Mouse (Mus musculus): ENCODE data around the gene Furin.

DNA sequence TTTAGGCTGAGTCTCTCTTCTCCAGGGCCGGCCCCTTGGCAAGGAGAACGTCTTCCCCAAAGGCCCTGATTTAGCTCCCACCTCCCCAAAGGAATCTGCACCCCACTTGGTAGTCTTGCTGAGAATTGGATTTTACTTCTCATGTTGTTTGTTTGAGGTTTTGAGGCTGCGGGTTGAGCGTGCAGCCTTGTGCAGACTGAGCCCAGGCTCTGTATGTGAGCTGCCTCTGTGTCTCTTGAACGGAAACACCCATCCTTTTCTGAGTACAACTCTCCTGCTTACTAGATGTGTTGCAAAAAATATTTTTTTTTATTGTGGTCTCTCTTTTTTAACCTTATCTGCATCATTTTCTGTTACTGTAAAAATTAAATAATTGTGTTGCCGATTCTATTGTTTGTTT, 16.3 kb upstream of the Furin start:
- TF ChIP-seq CTCF (IDR thresholded peaks at IDR 0.05; ENCODE audit: low read depth, low read length) (no peak), GATA1 (IDR thresholded peaks at IDR 0.05; ENCODE audit: borderline replicate concordance, low read length) (no peak), POLR2AphosphoS5 (IDR thresholded peaks at IDR 0.05; ENCODE audit: insufficient replicate concordance, low read depth, low read length) (no peak), TAL1 (conservative IDR thresholded peaks at IDR 0.05; ENCODE audit: low read depth, low read length) (no peak)
